Mouse (Mus musculus) heart, postnatal 0 days (tissue): ENCODE data around the gene Ifi27. TPM values are rescaled to one million over a fixed set of nuclear protein-coding genes. Genes with fewer than 3 reads are reported as not detected.

Source experiments
- ATAC-seq: fragments of 200-750 bp; cut with Nextera tagmentation; 2 replicates; pipeline ENCODE4 v1.8.0; 2017; ENCODE audit warnings: low read depth, moderate number of reproducible peaks, moderate library complexity; ENCODE audit not compliant: insufficient read depth
- DNase-seq: peaks from one replicate; pipeline ENCODE4 v3.0.0-alpha.2; 2016; ENCODE audit warnings: low spot score
- H3K27ac ChIP-seq: fragments of 300-500 bp; sonication (generic); 2 replicates; pipeline ENCODE4 v1.5.1; 2014; ENCODE audit warnings: low read depth, mild to moderate bottlenecking
- H3K27me3 ChIP-seq: fragments of 300-500 bp; sonication (generic); 2 replicates; pipeline ENCODE4 v1.6.1; 2014; ENCODE audit warnings: low read length, mixed read lengths; ENCODE audit not compliant: control insufficient read depth, insufficient read depth
- H3K36me3 ChIP-seq: fragments of 300-500 bp; sonication (generic); replicated peaks from 2 replicates; pipeline ENCODE4 v1.6.1; 2014; ENCODE audit warnings: low read length, mixed read lengths; ENCODE audit not compliant: control insufficient read depth, insufficient read depth
- H3K4me1 ChIP-seq: fragments of 300-500 bp; sonication (generic); 2 replicates; pipeline ENCODE4 v1.6.1; 2014; ENCODE audit warnings: antibody characterized with exemption; ENCODE audit not compliant: control insufficient read depth, insufficient read depth
- H3K4me2 ChIP-seq: fragments of 300-500 bp; sonication (generic); 2 replicates; pipeline ENCODE4 v1.6.1; 2014; ENCODE audit warnings: low read depth, mild to moderate bottlenecking, low read length, moderate library complexity
- H3K4me3 ChIP-seq: fragments of 300-500 bp; sonication (generic); 2 replicates; pipeline ENCODE4 v1.5.1; 2014; ENCODE audit warnings: low read depth, low read length
- H3K9ac ChIP-seq: fragments of 300-500 bp; sonication (generic); replicated peaks from 2 replicates; pipeline ENCODE4 v1.6.1; 2014; ENCODE audit warnings: low read depth, low read length, mixed read lengths
- H3K9me3 ChIP-seq: fragments of 300-500 bp; sonication (generic); replicated peaks from 2 replicates; pipeline ENCODE4 v1.6.1; 2016; ENCODE audit warnings: low read length; ENCODE audit not compliant: control insufficient read depth
- CTCF ChIP-seq: IDR thresholded peaks from 2 replicates; pipeline ENCODE4 v1.5.1; 2016; ENCODE audit warnings: antibody characterized with exemption, control low read depth, low read depth
- EP300 ChIP-seq: IDR thresholded peaks from 2 replicates; pipeline ENCODE4 v1.6.1; 2016; ENCODE audit warnings: antibody characterized with exemption, low read depth
- WGBS: fragments of 180-500 bp; shearing (Covaris S2); extraction: QIAGEN DNeasy Blood & Tissue Kit; methylation state at CpG from one replicate; pipeline ENCODE4 v1.1.7; 2014; 5-methylcytosine and 5-hydroxymethylcytosine counted together
- polyA plus RNA-seq: library from polyadenylated mRNA; unstranded; fragments of >200 nt; fragmentation: Nextera tagmentation; extraction: Ambion mirVana; gene quantifications from 2 replicates; pipeline ENCODE4 v1.2.1, GENCODE M21; 2015
- total RNA-seq: library from RNA; depleted of rRNA; stranded (reverse); fragments of >200 nt; gene quantifications from 2 replicates; pipeline ENCODE4 v1.2.3, GENCODE M21; 2014; ENCODE audit warnings: low replicate concordance

The Ifi27 gene
- total and polyA plus RNA-seq, 2 experiments from 2014 or later, result 30.4 to 39.5 TPM

DNA sequence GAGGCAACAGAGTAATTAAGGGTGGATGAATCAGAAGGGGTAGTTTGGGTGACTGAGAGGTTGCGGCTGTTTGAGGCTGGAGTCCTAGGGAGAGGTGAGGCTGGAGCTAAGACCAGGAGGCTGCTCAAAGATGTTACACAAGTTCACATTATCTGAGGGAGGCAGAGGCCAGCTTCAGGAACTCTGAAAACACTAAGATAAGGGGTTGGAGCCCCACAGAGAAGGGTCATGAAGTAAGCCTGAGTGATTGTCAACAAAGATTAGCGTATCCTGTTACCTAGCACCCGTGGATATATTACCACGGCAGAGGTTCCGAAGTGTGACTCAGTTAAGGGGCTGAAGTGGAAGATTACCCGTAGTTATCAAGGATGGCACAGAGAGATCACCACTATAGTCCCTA lies 40.5 kb upstream of the Ifi27 start:
- Histone ChIP-seq H3K27ac (no peak overlapping the region), H3K9me3 (no peaks in the 10 kb centered on the region), H3K9ac (no peak overlapping the region), H3K27me3 (no peaks in the 10 kb centered on the region), H3K4me3 (no peak overlapping the region), H3K36me3 (no peaks in the 10 kb centered on the region), H3K4me2 (no peak overlapping the region), H3K4me1 (peaks cover 22% of the 10 kb centered on the region)
- TF ChIP-seq CTCF (no peak), EP300 (no peak)
- 50% methylated on average over 6 of the region's 6 CpGs for WGBS
- no peak for DNase-seq
- no peak for ATAC-seq

DNA sequence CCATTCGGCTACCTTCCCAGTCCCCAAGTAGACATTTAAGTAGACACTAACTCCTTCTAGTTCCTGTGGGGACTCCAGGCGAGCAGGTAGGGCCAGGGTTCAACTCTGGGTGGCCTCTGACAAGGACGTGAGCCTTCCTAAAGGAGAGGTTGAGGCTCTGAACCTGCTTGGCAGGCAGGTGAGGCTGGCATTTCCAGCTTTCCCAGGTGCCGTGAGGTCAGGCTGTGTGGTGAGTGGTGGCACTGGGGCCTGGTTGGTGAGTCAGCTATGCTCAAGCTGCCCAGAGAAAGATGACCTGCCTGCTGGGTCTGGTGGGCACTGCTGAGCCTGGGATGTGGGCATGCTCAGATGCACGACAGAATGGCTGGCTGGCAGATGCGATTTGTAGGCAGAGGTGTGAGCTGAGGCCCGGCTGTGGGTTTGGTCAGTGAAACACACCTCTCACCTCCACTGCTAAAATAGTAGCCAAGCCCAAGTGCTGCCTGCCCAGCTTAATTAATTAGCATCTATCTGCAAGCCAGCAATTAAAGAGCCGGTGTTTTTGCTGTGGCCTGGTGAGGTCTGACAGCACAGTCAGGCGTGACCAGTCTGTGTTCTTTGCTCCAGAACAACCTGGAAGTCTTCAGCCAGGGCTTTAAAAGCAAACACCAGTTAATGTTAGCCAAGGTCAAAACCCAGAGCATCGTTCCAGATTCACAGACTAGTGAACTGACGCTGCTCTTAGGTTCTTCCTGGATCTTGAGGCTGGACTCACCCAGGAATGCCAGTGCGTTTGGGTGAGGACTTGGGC lies 38.3 kb upstream of the Ifi27 start:
- H3K27me3 ChIP-seq, result no peaks in the 10 kb centered on the region
- TF ChIP-seq EP300 (no peak), CTCF (no peak)
- peaks cover 18% of the 10 kb centered on the region for H3K4me1 ChIP-seq
- ATAC-seq (no peak), DNase-seq (no peak)
- 63% methylated on average over 12 of the region's 12 CpGs for WGBS
- no peaks in the 10 kb centered on the region for H3K36me3 ChIP-seq
- H3K9me3 ChIP-seq, result no peaks in the 10 kb centered on the region
- no peak overlapping the region for H3K27ac ChIP-seq
- no peak overlapping the region for H3K4me2 ChIP-seq
- no peak overlapping the region for H3K9ac ChIP-seq
- no peak overlapping the region for H3K4me3 ChIP-seq

DNA sequence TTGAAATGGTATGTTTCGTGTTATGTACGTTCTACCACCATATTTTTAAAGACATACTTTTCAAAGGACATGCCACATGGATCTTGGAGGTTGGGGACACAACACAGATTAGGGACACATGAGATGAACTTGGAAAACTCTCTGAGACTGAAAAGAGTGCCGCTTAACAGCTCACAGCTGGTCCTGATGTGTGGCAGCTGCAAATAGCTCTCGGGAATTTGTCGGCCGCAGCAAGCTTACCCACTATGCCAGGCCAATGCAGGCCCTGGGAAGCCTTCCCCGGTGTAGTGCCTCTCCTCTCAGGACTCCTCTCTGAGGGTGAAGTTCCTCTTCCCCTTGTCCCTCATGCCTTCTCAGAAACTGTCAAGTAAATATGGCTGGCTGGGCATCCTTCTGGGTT lies 37.3 kb upstream of the Ifi27 start:
- H3K36me3 ChIP-seq, result no peaks in the 10 kb centered on the region
- no peak overlapping the region for H3K4me2 ChIP-seq
- no peaks in the 10 kb centered on the region for H3K9me3 ChIP-seq
- H3K27me3 ChIP-seq, result no peaks in the 10 kb centered on the region
- no peak for DNase-seq
- 44% methylated on average over 7 of the region's 7 CpGs for WGBS
- H3K4me3 ChIP-seq, result no peak overlapping the region
- H3K9ac ChIP-seq, result no peak overlapping the region
- H3K27ac ChIP-seq, result no peak overlapping the region
- H3K4me1 ChIP-seq, result peaks cover 14% of the 10 kb centered on the region
- TF ChIP-seq EP300 (no peak), CTCF (no peak)
- ATAC-seq, result no peak

DNA sequence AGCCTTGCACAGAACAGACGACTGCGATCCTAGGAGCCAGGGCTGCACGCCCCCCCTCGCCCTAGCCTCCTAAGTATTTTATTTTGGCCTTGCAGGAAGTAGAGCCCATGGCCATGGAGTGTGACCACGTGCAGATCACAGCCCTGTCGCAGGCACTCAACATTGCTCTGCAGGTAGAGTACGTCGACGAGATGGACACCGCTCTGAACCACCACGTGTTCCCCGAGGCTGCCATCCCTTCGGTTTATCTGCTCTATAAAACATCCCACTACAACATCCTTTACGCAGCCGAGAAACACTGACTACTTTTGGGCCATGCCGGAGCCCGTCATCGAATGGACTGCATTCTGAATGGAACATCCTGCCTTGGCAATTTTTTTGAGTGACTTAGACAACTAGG lies 29.9 kb upstream of the Ifi27 start:
- no peak overlapping the region for H3K27ac ChIP-seq
- no peaks in the 10 kb centered on the region for H3K27me3 ChIP-seq
- no peak overlapping the region for H3K4me2 ChIP-seq
- peaks cover 58% of the 10 kb centered on the region for H3K36me3 ChIP-seq
- no peak overlapping the region for H3K9ac ChIP-seq
- H3K9me3 ChIP-seq, result no peaks in the 10 kb centered on the region
- H3K4me1 ChIP-seq, result no peaks in the 10 kb centered on the region
- TF ChIP-seq EP300 (no peak), CTCF (no peak)
- DNase-seq (no peak), ATAC-seq (no peak)
- H3K4me3 ChIP-seq, result no peak overlapping the region
- 86% methylated on average over 18 of the region's 18 CpGs for WGBS

DNA sequence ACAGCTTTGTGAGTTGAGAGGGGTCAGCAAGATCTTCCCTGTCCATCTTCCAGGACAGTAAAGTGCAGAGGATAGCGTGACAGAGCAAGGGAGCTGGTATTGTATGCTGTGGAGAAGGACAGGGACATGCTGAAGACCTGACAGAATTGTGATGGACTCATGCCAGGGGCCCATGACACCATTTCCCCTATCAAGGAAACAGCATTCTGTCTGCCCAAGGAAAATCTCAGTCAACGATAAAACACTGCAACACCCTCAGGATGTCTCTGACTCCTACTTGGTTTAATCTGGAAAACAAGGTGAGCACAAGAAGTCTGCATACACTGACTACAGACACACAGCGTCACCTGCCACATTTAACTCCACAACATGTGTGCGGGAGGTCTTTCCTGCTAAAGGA lies 26.3 kb upstream of the Ifi27 start, which contains the start of gene 9330161L09Rik:
TSS of gene 9330161L09Rik (minus strand) at position 101 of the 400 bp plus-strand sequence.
- Histone ChIP-seq H3K27me3 (no peaks in the 10 kb centered on the region), H3K4me2 (no peak within 1 kb of the TSS), H3K27ac (no peak within 1 kb of the TSS), H3K9ac (no peak within 1 kb of the TSS), H3K36me3 (peaks cover 91% of the 10 kb centered on the region), H3K4me3 (no peak within 1 kb of the TSS), H3K9me3 (no peaks in the 10 kb centered on the region), H3K4me1 (no peaks in the 10 kb centered on the region)
- DNase-seq, result no peak
- no peak for TF ChIP-seq CTCF
- no peak for TF ChIP-seq EP300
- ATAC-seq, result no peak
- 87% methylated on average over 4 of the region's 4 CpGs for WGBS

DNA sequence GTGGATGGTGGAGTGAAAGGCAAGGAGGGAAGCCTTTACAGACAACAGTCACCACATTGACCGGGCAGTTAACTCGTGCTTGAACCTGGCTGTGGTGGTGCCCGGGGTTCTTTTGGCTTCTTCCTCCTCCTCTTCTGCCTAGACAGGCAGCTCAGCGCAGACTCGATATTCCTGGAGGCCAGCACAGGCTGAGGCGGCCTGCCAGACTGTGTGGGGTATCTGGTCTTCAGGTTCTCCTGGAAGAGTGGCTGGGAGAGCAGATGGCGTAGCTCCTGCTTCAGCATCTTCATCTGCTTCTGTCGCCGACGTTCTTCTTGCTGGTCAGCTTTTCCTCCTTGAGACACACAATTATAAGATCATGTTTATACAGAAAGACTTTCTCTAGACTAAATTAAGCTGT lies 25.9 kb upstream of the Ifi27 start:
- no peak for TF ChIP-seq CTCF
- no peak for TF ChIP-seq EP300
- Histone ChIP-seq H3K9me3 (no peaks in the 10 kb centered on the region), H3K36me3 (peaks cover 91% of the 10 kb centered on the region), H3K4me1 (no peaks in the 10 kb centered on the region), H3K4me2 (no peak overlapping the region), H3K4me3 (no peak overlapping the region), H3K9ac (no peak overlapping the region), H3K27me3 (no peaks in the 10 kb centered on the region), H3K27ac (no peak overlapping the region)
- 88% methylated on average over 10 of the region's 10 CpGs for WGBS
- DNase-seq, result no peak
- no peak for ATAC-seq
